Mouse (Mus musculus): ENCODE measurements around the gene Tnfrsf22.

DNA sequence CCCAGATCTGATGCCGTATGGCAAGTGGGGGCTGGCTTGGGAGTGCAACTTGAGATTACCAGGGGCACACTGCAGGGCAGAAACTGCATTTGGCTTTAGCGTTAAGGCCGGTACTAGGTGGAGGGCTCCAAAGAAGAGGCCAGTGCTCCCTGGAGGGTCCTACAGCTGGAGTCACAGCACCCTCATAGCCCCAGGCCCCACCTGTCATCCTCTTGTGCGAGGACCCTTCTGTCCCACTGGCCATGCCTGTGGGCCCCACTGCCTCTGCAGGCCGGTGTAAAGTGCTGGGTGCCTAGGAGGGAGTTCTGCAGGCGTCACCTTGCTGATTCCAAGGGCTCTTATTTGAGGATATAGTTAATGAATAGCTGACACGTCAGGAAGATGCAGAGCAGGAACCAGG, 40.0 kb upstream of the Tnfrsf22 start:
- TF ChIP-seq CTCF (IDR thresholded peaks at IDR 0.05; ENCODE audit: extremely low read depth, insufficient read depth, low read length) (no peak), POLR2A (IDR thresholded peaks at IDR 0.05; ENCODE audit: extremely low read depth, insufficient read depth, low read length) (no peak)

Measured in cortical plate, adult 2 months (tissue).